Mouse (Mus musculus) bone marrow, adult 2 months (tissue): ENCODE measurements around the gene Tmem117.

Experiments
- CTCF ChIP-seq: fragments of 200-500 bp; IDR thresholded peaks from 2 replicates; pipeline ENCODE4 v1.5.1; 2011; ENCODE audit warnings: low read length, control low read depth; ENCODE audit not compliant: control insufficient read depth, insufficient read depth
- POLR2A ChIP-seq: fragments of 200-500 bp; IDR thresholded peaks from 2 replicates; pipeline ENCODE4 v1.6.1; 2011; ENCODE audit warnings: low read depth, mild to moderate bottlenecking, control low read depth, low read length, borderline replicate concordance; ENCODE audit not compliant: control insufficient read depth

DNA sequence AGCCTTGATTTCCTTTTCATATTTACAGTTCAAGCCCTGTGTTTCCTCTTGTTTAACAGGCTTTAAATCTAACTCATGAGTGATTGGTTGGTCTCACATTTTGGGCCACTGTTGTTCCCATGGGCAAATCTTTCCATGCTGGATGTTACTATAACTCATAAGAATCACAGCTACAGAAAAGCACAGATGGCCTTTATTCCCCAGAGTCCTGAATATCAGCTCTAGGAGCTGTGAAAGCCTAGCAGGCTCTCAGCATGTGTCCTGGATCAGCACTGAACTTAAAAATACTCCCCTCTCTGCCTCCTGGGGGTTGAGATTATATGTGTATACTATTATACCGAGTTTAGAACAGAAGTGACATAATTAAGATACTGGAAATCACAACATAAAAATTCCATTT is 292.6 kb downstream of the Tmem117 start:
- TF ChIP-seq POLR2A, result no peak
- TF ChIP-seq CTCF, result no peak
